8 mouse cellular contexts compared by ENCODE assay signal in genomic region chr12:99562867-99563189, GRCm38 (mm10). TPM values are rescaled to one million over a fixed set of nuclear protein-coding genes. Genes with fewer than 3 reads are reported as not detected.
DNase-seq lines count a peak whose midpoint lies in the region; ATAC-seq and TF ChIP-seq lines count a peak whose summit lies in the region.

No protein-coding gene starts in this region.

- H3K4me3 ChIP-seq in CH12.LX (replicated peaks in 1 of 3; ENCODE audit: low read depth in 2 of 3, low read length in 2 of 3, poor library complexity in 1 of 3): peak overlapping the region; percentile 67 to 93 (median 78)
- H3K4me3 ChIP-seq in lung, embryonic 15.5 days: peak overlapping the region; percentile 96

- H3K36me3 ChIP-seq in CH12.LX (replicated peaks in 1 of 2; ENCODE audit: control insufficient read depth in 1 of 2, insufficient read depth in 1 of 2, low read length in 1 of 2): peaks cover 0 to 15% of the 10 kb centered on the region in 2 experiments
- H3K36me3 ChIP-seq in lung, embryonic 15.5 days: no peaks in the 10 kb centered on the region
- no peaks in the 10 kb centered on the region; the same call in 1 of the 2 replicates for H3K36me3 ChIP-seq in splenic B cell, adult 2 months (ENCODE audit: control insufficient read depth, insufficient read depth, low read length, poor library complexity, severe bottlenecking)

- H3K79me2 ChIP-seq in CH12.LX (replicated peaks; ENCODE audit: control insufficient read depth, extremely low read depth, insufficient read depth, poor library complexity, severe bottlenecking): peaks cover 34% of the 10 kb centered on the region

- H3K27ac ChIP-seq in CH12.LX (ENCODE audit: insufficient read depth, low read depth): no peak overlapping the region
- H3K27ac ChIP-seq in lung, embryonic 15.5 days: peak overlapping the region; percentile 94

- no peak for TF ChIP-seq RAD21 in CH12.LX (IDR thresholded peaks at IDR 0.05; ENCODE audit: low read depth, low read length)

- WGBS in lung, embryonic 15.5 days: under 1% methylated on average over 10 of the region's 10 CpGs

- dilution Hi-C loops in CH12.LX (cut with MboI; ENCODE audit: extremely low pct_ligation_motif_present, extremely low pct_unique_long_range_greater_than_20kb, low sequenced_read_pairs): no loop called here

- TF ChIP-seq EP300 in CH12.LX (IDR thresholded peaks at IDR 0.05; ENCODE audit: low read length): no peak

- no peaks in the 10 kb centered on the region for H3K27me3 ChIP-seq in CH12.LX (replicated peaks)
- H3K27me3 ChIP-seq in lung, embryonic 15.5 days: 0 out of 2 replicates have a peak, but pooled peaks cover 3% of the 10 kb centered on the region
- H3K27me3 ChIP-seq in splenic B cell, adult 2 months (ENCODE audit: control insufficient read depth, insufficient read depth, low read length, poor library complexity, severe bottlenecking): no peaks in the 10 kb centered on the region

- TF ChIP-seq CTCF in CH12.LX (conservative IDR thresholded peaks at IDR 0.05 in 1 of 2, IDR thresholded peaks at IDR 0.05 in 1 of 2; ENCODE audit: low read depth in 2 of 2, low read length in 2 of 2): no peak

- in situ Hi-C loops in CH12.LX (cut with MboI; ENCODE audit: low pct_ligation_motif_present, low pct_unique_long_range_greater_than_20kb, low sequenced_read_pairs): loop anchor here (5.0 kb wide), 1 partner anchor 64 kb away; no protein-coding TSS in a partner anchor

- H3K9me3 ChIP-seq in CH12.LX (replicated peaks; ENCODE audit: low read length): no peaks in the 10 kb centered on the region
- no peaks in the 10 kb centered on the region for H3K9me3 ChIP-seq in lung, embryonic 15.5 days

- TF ChIP-seq POLR2A in CH12.LX (IDR thresholded peaks at IDR 0.05; ENCODE audit: low read depth, low read length): no peak

- H3K4me2 ChIP-seq in CH12.LX (ENCODE audit: insufficient read depth, low read depth, poor library complexity, severe bottlenecking): peak overlapping the region; percentile 99; the same call in 1 of the 2 replicates
- H3K4me2 ChIP-seq in lung, embryonic 15.5 days: peak overlapping the region; percentile 91

- DNase-seq in 416B (ENCODE audit: low read depth): peak; percentile 74
- DNase-seq in CH12.LX (ENCODE audit: extremely low read depth): no peak
- DNase-seq in induced T-regulatory cell, adult 2 months (ENCODE audit: low read depth): peak; percentile 63
- DNase-seq in splenic B cell, adult 2 months (ENCODE audit: low read depth, low spot score): peak; percentile 51
- no peak for DNase-seq in T-cell, adult 2 months (ENCODE audit: low spot score)
- no peak for DNase-seq in spleen, postnatal 36 days (ENCODE audit: low spot score in 2 of 2)

- H3K4me1 ChIP-seq in CH12.LX (ENCODE audit: control insufficient read depth in 1 of 2, insufficient read depth in 2 of 2): peaks cover 0 to 31% of the 10 kb centered on the region in 2 experiments; a peak in 2 of 4 replicates
- H3K4me1 ChIP-seq in lung, embryonic 15.5 days: peaks cover 39% of the 10 kb centered on the region

- peak overlapping the region; percentile 86 for H3K9ac ChIP-seq in CH12.LX (ENCODE audit: insufficient read depth, low read depth)
- peak overlapping the region; percentile 88 for H3K9ac ChIP-seq in lung, embryonic 15.5 days

- 0 out of 2 replicates have a peak, but pooled peaks have one; percentile 34 for ATAC-seq in erythroblast, adult 5-6 weeks (replicated peaks; ENCODE audit: low FRiP score, poor library complexity, severe bottlenecking)
- peak; percentile 47; the same call in 1 of the 2 replicates for ATAC-seq in lung, embryonic 15.5 days (ENCODE audit: borderline replicate concordance, extremely low read depth, low FRiP score, low TSS enrichment)

TF ChIP-seq in CH12.LX, 34 proteins besides CTCF, POLR2A, EP300 and RAD21:
- TF ChIP-seq USF1 (IDR thresholded peaks at IDR 0.05; ENCODE audit: low read depth, low read length) (no peak), MYC (IDR thresholded peaks at IDR 0.05; ENCODE audit: low read depth, low read length) (no peak), JUND (conservative IDR thresholded peaks at IDR 0.05; ENCODE audit: low read depth, low read length) (no peak), SIN3A (IDR thresholded peaks at IDR 0.05; ENCODE audit: low read length) (no peak), TCF12 (IDR thresholded peaks at IDR 0.05; ENCODE audit: low read depth, low read length) (no peak), NRF1 (IDR thresholded peaks at IDR 0.05; ENCODE audit: low read depth, low read length) (no peak), HCFC1 (IDR thresholded peaks at IDR 0.05; ENCODE audit: low read depth, low read length) (no peak), GABPA (IDR thresholded peaks at IDR 0.05; ENCODE audit: insufficient replicate concordance, low read depth, low read length) (no peak), ZMIZ1 (IDR thresholded peaks at IDR 0.05; ENCODE audit: low read depth, low read length) (no peak), RCOR1 (conservative IDR thresholded peaks at IDR 0.05; ENCODE audit: low read depth, low read length) (no peak)

RNA-seq across cellular contexts. Expression of gene Foxn3, which starts 0.6 kb away (rescaled TPM):
- 21.1 and 26.8 TPM in 2 replicates for total RNA-seq in CH12.LX (2012; rRNA removed)
- 9.7 and 10.0 TPM in 2 replicates for total RNA-seq in CH12.LX (2014; rRNA removed)
- 11.0 and 12.5 TPM in 2 replicates for polyA plus RNA-seq in CH12.LX (2012; ENCODE audit: insufficient read length, low read depth)
- 87.6 and 115 TPM in 2 replicates for total RNA-seq in erythroblast, adult 5-6 weeks (2015; ENCODE audit: low replicate concordance)
- total RNA-seq in erythroblast, adult 5-6 weeks (2017; ENCODE audit: low replicate concordance): 84.3 and 113 TPM in 2 replicates
- 60.9 and 63.5 TPM in 2 replicates for polyA plus RNA-seq in lung, embryonic 15.5 days (2015; fragmentation: Nextera tagmentation; extraction: Ambion mirVana)

Comparison
In these comparisons a context has a peak if more than half of its experiments do, and no peak if none do; other contexts are left out.
1. DNase-seq: peak in 416B (single experiment), induced T-regulatory cell, adult 2 months (single experiment) and splenic B cell, adult 2 months (single experiment); none in CH12.LX (single experiment), T-cell, adult 2 months (single experiment) and spleen, postnatal 36 days (0 of 2).